Mouse (Mus musculus): Measurements from ENCODE around the gene Podxl2. TPM values are rescaled to one million over a fixed set of nuclear protein-coding genes. Genes with fewer than 3 reads are reported as not detected.
A peak's percentile ranks its signal among the peaks of the same experiment; 100 is the strongest.

Podxl2 gene
- polyA plus RNA-seq, 1 experiment from 2014 or later = 355 TPM

GRCm38 (mm10) chr6:88800735-88801134, 74.1 kb downstream of the Podxl2 start:
- no peak overlapping the region for H3K9ac ChIP-seq
- H3K4me1 ChIP-seq = no peaks in the 10 kb centered on the region; the same call in 1 of the 2 replicates
- H3K4me3 ChIP-seq = no peak overlapping the region
- H3K9me3 ChIP-seq (replicated peaks) = no peaks in the 10 kb centered on the region
- 61% methylated on average over 3 of the region's 3 CpGs for WGBS
- ATAC-seq = no peak
- no peaks in the 10 kb centered on the region for H3K36me3 ChIP-seq (ENCODE audit: poor library complexity, severe bottlenecking)
- H3K27ac ChIP-seq = no peak overlapping the region
- no peak overlapping the region for H3K4me2 ChIP-seq
- H3K27me3 ChIP-seq = no peaks in the 10 kb centered on the region

- H3K9ac ChIP-seq = no peak overlapping the region
- no peaks in the 10 kb centered on the region for H3K36me3 ChIP-seq (ENCODE audit: poor library complexity, severe bottlenecking)
- H3K4me1 ChIP-seq = peaks cover under 1% of the 10 kb centered on the region; the same call in 1 of the 2 replicates
- no peaks in the 10 kb centered on the region for H3K9me3 ChIP-seq (replicated peaks)
- no peaks in the 10 kb centered on the region for H3K27me3 ChIP-seq
- H3K4me3 ChIP-seq = no peak overlapping the region
- H3K27ac ChIP-seq = no peak overlapping the region
- 85% methylated on average over 7 of the region's 7 CpGs for WGBS
- ATAC-seq = no peak
- H3K4me2 ChIP-seq = no peak overlapping the region
These were observed 74.7 kb downstream of the Podxl2 start for GRCm38 (mm10) chr6:88800191-88800590.

- H3K36me3 ChIP-seq (ENCODE audit: poor library complexity, severe bottlenecking) = no peaks in the 10 kb centered on the region
- peak overlapping the region; percentile 69; the same call in 1 of the 2 replicates for H3K27ac ChIP-seq
- no peaks in the 10 kb centered on the region for H3K27me3 ChIP-seq
- WGBS = 70% methylated on average over 14 of the region's 14 CpGs
- ATAC-seq = no peak
- no peaks in the 10 kb centered on the region for H3K9me3 ChIP-seq (replicated peaks)
- peaks cover 44% of the 10 kb centered on the region for H3K4me1 ChIP-seq
- no peak overlapping the region for H3K4me2 ChIP-seq
- no peak overlapping the region for H3K4me3 ChIP-seq
- no peak overlapping the region for H3K9ac ChIP-seq
These were observed 80.3 kb downstream of the Podxl2 start for GRCm38 (mm10) chr6:88794561-88794971.

DNA sequence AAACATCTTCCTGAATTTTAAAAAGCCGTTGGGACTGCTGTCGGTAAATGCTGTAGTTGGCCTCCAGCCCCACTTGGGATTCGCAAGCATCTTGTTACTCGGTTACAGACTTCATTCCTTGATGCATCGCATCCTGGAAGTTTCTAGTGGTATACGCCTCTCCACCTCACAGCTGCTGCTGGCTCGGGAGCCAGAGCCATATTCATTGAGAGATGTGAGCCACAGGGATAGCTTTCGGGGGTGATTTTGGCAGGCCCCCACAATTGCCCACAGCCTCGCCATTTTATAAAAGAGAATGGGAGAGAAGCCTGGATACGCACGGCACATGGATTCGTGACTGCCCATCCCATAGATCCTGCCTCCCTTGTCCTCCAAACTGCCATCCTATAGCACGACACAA, 81.0 kb downstream of the Podxl2 start:
- Histone ChIP-seq H3K4me3 (no peak overlapping the region), H3K9ac (no peak overlapping the region), H3K4me2 (no peak overlapping the region), H3K36me3 (ENCODE audit: poor library complexity, severe bottlenecking) (no peaks in the 10 kb centered on the region), H3K4me1 (peaks cover 47% of the 10 kb centered on the region), H3K27me3 (no peaks in the 10 kb centered on the region), H3K9me3 (replicated peaks) (no peaks in the 10 kb centered on the region), H3K27ac (peak overlapping the region; percentile 69)
- WGBS = 80% methylated on average over 13 of the region's 13 CpGs
- peak; percentile 25; the same call in 1 of the 2 replicates for ATAC-seq

- ATAC-seq = peak; percentile 57; the same call in 1 of the 2 replicates
- H3K36me3 ChIP-seq (ENCODE audit: poor library complexity, severe bottlenecking) = no peaks in the 10 kb centered on the region
- H3K4me3 ChIP-seq = no peak overlapping the region
- peaks cover 48% of the 10 kb centered on the region for H3K4me1 ChIP-seq
- H3K9ac ChIP-seq = no peak overlapping the region
- 24% methylated on average over 2 of the region's 2 CpGs for WGBS
- H3K27ac ChIP-seq = no peak overlapping the region
- H3K9me3 ChIP-seq (replicated peaks) = no peaks in the 10 kb centered on the region
- H3K4me2 ChIP-seq = no peak overlapping the region
- H3K27me3 ChIP-seq = no peaks in the 10 kb centered on the region
These were observed 81.6 kb downstream of the Podxl2 start for GRCm38 (mm10) chr6:88793243-88793642.

Other genes with a start within 250 kb of the Podxl2 start
- gene Kbtbd12, start 237.1 kb downstream of the Podxl2 start, polyA plus RNA-seq (2015; fragmentation: Nextera tagmentation; extraction: Ambion mirVana) = 0.20 TPM in 1 of 2 replicates, not detected in the other
- gene Mgll, start 150.6 kb downstream of the Podxl2 start, polyA plus RNA-seq (2015; fragmentation: Nextera tagmentation; extraction: Ambion mirVana) = 9.0 and 11.2 TPM in 2 replicates
- 32.0 and 32.3 TPM in 2 replicates for gene Abtb1, start 33.1 kb downstream of the Podxl2 start, polyA plus RNA-seq (2015; fragmentation: Nextera tagmentation; extraction: Ambion mirVana)
- 133 and 157 TPM in 2 replicates for gene Mcm2, start 23.7 kb upstream of the Podxl2 start, polyA plus RNA-seq (2015; fragmentation: Nextera tagmentation; extraction: Ambion mirVana)
- 45.4 and 53.9 TPM in 2 replicates for gene Tpra1, start 27.2 kb upstream of the Podxl2 start, polyA plus RNA-seq (2015; fragmentation: Nextera tagmentation; extraction: Ambion mirVana)

Measured in forebrain, embryonic 13.5 days (tissue).